Mouse (Mus musculus): ENCODE measurements around the gene Tbc1d9. TPM values are rescaled to one million over a fixed set of nuclear protein-coding genes. Genes with fewer than 3 reads are reported as not detected.

Tbc1d9 gene
- 0.49 and 0.55 TPM in 2 replicates for polyA plus RNA-seq (2015; fragmentation: Nextera tagmentation; extraction: Ambion mirVana)

GRCm38 (mm10) chr8:83165235-83165930, at the start of gene Tbc1d9:
TSS of gene Tbc1d9 (plus strand) at chr8:83165352.

GRCm38 (mm10) chr8:83165931-83166867, 1.0 kb downstream of the Tbc1d9 start, which contains the start of gene Gm10645:
TSS of gene Gm10645 (minus strand) at chr8:83166170.

GRCm38 (mm10) chr8:83290176-83290575, 125.0 kb downstream of the Tbc1d9 start, which contains the start of gene Ucp1:
TSS of gene Ucp1 (plus strand) at chr8:83290352.

Other genes starting within 250 kb of the Tbc1d9 start
- gene Gm10645, start 818 bp downstream of the Tbc1d9 start, polyA plus RNA-seq (2015; fragmentation: Nextera tagmentation; extraction: Ambion mirVana) = 0.51 TPM in 2 replicates
- 0.16 TPM in 1 of 2 replicates, not detected in the other for gene Ucp1, start 125.0 kb downstream of the Tbc1d9 start, polyA plus RNA-seq (2015; fragmentation: Nextera tagmentation; extraction: Ambion mirVana)
- 5.0 and 5.8 TPM in 2 replicates for gene Elmod2, start 167.1 kb downstream of the Tbc1d9 start, polyA plus RNA-seq (2015; fragmentation: Nextera tagmentation; extraction: Ambion mirVana)
- gene Mgat4d, start 183.1 kb downstream of the Tbc1d9 start, polyA plus RNA-seq (2015; fragmentation: Nextera tagmentation; extraction: Ambion mirVana) = not detected in 2 replicates
- not detected in 2 replicates for gene Clgn, start 224.5 kb downstream of the Tbc1d9 start, polyA plus RNA-seq (2015; fragmentation: Nextera tagmentation; extraction: Ambion mirVana)